Mouse (Mus musculus): ENCODE results near the gene Rpia. TPM values are rescaled to one million over a fixed set of nuclear protein-coding genes. Genes with fewer than 3 reads are reported as not detected.

Rpia gene
- polyA plus RNA-seq, 1 experiment from 2014 or later: 3.3 TPM

Other genes starting within 250 kb of the Rpia start
- gene Eif2ak3, start 52.3 kb upstream of the Rpia start, polyA plus RNA-seq (2015; fragmentation: Nextera tagmentation; extraction: Ambion mirVana): 13.5 and 13.9 TPM in 2 replicates
- gene Tex37, start 126.7 kb upstream of the Rpia start, polyA plus RNA-seq (2015; fragmentation: Nextera tagmentation; extraction: Ambion mirVana): not detected in 2 replicates
- not detected in 2 replicates for gene Foxi3, start 164.3 kb upstream of the Rpia start, polyA plus RNA-seq (2015; fragmentation: Nextera tagmentation; extraction: Ambion mirVana)

All from hindbrain, embryonic 13.5 days (tissue).